Mouse (Mus musculus) embryonic fibroblast, embryonic 13.5 days (primary cell): ENCODE data around the gene Slc48a1.

ENCODE experiments used
- CTCF ChIP-seq: IDR thresholded peaks from 2 replicates; pipeline ENCODE4 v1.5.1; 2011; ENCODE audit warnings: mild to moderate bottlenecking, control low read depth, low read length, moderate library complexity, borderline replicate concordance; ENCODE audit not compliant: insufficient read depth
- POLR2A ChIP-seq: IDR thresholded peaks from 2 replicates; pipeline ENCODE4 v1.6.1; 2011; ENCODE audit warnings: low read depth, mild to moderate bottlenecking, control low read depth, low read length, moderate library complexity

DNA sequence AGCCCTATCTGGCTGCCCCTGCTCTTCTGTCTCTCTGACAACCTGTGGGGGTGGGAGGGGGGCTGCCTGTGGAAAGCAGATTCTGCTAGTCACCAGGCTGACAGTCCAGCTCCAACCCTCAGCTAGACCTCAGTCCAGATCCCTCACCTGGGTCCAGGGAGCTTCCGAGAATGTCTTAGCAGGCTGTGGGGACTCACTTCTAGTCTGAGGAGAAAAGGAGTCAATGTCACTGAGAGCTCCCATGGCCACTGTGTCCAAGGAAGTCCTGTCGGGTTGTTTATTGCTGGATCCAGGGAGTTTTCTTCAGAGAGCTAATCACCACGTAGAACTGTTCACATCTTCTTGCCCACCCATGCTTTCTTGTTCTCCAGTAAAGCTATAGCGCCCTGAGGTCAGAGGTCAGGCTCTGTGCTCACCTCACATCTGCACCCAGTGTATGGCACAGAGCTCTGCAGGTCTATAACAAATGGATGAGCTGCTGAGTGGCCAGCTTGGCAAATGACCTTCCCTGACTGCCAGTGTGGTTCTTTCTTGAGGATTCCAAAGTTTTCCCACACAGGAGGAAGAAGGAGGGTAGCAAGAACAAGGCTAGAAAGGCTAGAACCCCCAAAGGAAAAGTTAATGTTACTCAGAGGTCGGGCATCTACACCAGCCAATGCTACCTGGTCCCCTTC is 48.4 kb downstream of the Slc48a1 start:
- no peak for TF ChIP-seq POLR2A
- TF ChIP-seq CTCF: no peak
